Mouse (Mus musculus): ENCODE measurements around the gene Tmem59l.
"Not testable (repeated sequence)": the region's sequence is repeated elsewhere in the genome, so short reads cannot be mapped to it uniquely, and the experiment has no call there.

The Tmem59l gene

DNA sequence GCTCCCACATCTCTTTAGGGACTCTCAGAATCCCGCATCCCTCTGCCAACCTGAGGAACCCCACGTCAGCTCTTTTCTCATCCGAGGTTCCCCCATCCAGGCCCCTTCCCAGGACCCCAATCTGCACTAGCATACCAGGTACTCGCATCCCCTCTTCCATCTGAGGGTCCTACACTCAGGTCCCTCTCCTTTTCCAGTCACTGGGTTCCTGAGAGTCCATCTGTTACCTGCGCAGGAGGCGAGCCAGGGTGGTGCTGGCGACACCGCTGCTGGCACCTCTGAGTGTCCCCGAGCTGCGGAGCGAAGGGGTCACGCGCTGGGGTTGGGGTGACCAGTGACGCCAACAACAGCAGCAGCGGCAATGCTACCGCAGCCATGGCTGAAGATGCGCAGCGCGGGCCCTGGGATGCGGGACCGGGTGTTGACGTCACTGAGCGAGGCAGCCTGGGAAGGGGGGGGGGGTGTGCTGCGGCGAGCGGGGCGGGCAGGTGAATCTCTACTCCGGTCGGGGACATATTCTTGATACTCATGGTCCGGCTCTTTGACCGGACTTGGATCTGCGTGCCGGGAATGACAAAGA, at the start of gene Tmem59l:
TSS of gene Tmem59l (minus strand) at position 418 of the 580 bp plus-strand sequence.
- DNase-seq (ENCODE audit: low spot score in 2 of 2) = peak; percentile 73 to 78

DNA sequence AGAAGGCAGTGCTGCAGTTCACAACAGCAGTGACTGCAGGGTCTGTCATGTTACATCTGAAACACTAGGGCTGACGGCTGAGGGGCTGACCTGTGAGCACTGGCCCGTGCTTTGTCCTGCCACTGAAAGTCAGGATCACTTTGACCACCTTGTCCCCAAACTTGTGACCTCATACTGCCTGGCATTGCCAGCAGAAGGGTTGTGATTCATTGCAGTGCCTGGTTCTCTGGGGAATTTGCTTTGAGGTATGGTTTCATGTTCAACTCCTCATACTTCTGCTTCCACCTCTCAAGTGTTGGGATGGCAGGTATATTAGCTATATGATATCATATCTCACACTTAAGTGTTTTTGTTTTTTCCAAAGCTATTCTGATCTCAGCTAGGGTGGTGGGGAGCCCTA, 48.5 kb upstream of the Tmem59l start:
- DNase-seq (ENCODE audit: low spot score in 2 of 2) = no peak

DNA sequence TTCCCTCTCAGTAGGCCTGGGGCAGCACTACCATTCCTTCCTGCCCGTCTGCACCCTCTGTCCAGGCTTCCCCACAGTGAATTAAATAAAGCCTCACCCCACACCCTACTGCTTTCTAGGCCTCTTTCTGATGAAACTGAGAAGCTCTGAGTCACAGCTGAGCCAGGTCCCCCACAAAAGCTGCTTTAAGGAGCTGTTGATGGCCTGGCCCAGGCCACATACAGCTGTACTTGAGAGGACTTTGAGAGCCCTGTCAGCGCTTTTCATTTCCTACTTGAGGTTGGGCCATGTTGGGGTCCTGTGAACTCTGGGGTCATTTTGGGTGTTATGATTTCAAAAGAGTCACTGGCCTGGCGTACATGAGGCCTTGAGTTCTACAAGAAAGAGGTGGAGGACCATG, 48.1 kb upstream of the Tmem59l start:
- DNase-seq (ENCODE audit: low spot score in 2 of 2) = no peak

DNA sequence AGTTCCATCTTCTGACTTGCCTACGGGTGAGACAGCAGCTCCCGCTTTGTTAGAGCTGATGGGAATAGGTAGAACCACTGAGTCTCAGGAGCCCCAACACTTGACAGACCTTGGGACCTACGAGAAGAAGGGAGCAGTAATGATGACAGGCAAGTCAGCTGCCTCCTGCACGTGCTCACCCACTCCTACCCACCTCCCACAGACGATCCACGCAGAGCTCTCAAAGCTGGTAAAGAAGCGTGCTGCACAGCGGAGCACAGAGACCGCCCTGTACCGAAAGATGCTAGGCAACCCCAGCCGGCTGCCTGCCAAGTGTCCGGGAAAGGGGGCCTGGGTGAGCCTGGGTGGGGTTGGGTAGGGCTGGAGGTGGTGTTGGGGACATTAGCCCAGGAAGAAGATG, 47.1 kb upstream of the Tmem59l start:
- DNase-seq (ENCODE audit: low spot score in 2 of 2) = peak in 1 of 2 experiments; percentile 60

DNA sequence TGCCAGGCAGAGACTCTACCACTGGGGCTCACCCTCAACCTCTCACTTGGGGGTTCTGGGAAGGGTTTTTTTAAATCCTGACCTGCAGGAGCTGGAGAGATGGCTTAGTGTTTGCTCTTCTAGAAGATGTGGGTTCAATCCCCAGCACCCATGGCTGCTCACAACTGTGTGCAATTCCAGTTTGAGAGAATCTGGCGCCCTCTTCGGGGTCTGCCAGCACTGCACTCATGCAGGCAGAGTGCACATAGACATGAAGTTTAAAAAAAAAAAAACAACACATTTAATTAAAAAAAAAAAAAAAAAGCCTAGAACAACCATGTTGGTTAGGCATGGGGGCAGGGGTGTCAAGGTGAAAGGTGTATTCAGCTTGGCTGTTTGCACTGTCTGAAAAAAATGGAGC, 43.2 kb upstream of the Tmem59l start:
- DNase-seq (ENCODE audit: low spot score in 2 of 2) = no peak

DNA sequence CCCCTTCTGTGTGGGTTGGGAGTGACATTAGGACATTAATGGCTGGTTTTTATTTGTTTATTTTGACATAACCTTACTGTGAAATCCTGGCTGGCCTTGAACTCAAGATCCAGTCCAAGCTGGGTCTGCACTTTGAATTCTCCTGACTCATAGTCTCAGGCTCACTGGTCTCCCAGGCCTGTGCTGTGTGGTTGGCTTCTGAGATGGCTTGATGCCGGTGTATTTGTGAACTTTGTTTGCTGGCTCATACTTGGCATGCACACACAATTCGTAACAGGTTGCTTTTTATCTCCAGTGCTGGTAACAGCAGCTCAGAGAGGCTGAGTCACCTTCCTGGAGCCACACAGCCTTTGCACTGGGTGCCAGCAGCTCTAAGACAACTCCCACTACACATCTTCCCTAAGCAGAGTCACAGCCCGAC, 42.6 kb upstream of the Tmem59l start:
- DNase-seq (ENCODE audit: low spot score in 2 of 2) = no peak

DNA sequence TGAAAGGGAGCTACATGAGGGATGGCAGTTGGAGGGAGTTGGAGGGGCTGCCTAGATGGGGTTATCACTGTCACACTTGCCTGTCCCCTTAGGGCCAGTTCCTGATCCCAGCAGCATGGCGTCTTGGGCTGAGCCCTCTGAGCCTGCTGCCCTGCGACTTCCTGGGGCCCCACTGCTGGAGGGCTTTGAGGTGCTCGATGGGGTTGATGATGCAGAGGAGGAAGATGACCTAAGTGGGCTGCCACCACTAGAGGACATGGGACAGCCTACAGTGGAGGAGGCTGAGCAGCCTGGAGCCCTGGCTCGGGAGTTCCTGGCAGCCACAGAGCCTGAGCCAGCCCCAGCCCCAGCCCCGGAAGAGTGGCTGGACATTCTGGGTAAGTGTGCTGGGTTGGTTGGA, 42.1 kb upstream of the Tmem59l start:
- DNase-seq (ENCODE audit: low spot score in 2 of 2) = no peak

DNA sequence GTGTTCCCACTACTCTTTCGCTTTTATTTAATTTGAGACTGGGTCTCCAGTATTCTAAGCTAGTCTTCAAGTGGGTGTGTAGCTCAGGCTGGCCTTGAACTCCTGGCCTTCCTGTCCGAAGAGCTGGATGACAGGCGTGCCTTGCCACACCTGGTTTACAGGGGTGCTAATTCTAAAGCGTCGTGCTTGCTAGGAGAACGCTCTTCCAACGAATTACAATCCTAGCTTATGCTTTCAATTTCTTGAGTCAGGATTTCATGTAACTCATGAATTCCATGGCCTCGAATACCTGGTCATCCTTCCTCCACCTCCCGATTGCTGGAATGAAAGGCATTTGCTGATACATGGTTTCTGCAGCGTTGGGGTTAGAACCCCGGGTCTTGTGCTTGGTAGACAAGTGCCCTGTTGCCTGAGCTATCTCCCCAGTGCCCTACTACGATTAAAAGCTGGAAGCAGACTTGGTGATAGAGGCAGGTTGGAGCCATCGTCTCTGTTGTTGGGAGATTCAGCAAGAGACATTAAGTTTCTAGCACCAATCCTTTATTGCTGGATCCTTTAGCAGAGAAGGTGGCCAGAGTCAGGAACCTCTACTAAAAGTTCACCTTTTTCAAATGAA, 41.1 kb upstream of the Tmem59l start:
- DNase-seq (ENCODE audit: low spot score in 2 of 2) = no peak

DNA sequence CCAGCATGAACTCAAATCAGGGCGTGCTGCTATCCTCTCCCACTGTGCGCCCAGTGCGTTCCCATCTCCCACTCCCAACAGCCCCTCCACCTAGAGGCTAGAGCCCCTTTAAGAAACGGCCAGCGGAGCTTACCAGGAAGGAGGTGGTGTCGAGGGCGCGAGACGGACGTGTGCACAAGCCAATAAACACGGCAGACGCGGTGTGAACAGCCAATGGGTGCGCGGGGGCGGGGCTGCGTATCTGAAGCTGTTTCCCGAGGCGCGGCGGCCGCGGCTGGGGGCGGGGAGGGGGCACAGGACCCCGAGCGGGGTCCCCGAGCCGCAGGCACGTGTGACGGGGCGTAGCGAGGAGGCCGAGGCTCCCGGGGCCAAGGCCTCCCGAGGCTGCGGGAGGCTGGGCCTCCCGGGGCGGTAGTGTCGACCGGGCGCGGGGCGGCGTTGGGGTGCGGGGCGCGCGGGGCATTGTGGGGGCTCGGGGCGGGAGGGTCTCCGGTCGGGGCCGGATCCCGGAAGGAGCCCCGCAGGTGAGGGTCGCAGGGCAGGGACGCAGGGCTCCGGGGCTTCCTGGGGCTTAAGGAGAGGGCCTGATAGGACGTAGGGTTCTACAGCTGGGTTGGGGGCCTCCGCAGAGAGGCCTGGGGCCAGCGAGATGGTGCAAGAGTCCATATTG, 40.5 kb upstream of the Tmem59l start, which contains the start of the genes Fkbp8 and Kxd1:
TSS of gene Fkbp8 (plus strand) at position 213 of the 670 bp plus-strand sequence.
TSS of gene Kxd1 (minus strand) at position 445 of the 670 bp plus-strand sequence.
- DNase-seq (ENCODE audit: low spot score in 2 of 2) = peak; percentile 99

DNA sequence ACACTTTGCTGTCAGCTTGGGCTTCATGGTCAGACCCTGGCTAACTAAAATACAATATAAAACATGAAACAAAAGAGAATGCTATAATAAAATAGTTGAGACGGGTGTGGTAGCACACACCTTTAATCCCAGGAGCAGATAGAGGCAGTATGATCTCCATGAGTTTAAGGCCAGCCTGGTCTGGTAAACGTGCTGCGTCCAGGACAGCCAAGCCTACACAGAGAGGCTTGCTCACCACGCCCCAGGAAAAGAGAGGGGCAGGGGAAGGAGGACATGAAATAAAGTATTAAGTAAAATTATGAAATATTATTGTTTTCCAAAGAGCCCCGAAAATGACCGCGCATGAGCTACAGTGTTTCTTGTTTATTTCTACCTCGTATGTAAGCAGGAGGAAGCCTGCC, 40.0 kb upstream of the Tmem59l start:
- no peak for DNase-seq (ENCODE audit: low spot score in 2 of 2)

DNA sequence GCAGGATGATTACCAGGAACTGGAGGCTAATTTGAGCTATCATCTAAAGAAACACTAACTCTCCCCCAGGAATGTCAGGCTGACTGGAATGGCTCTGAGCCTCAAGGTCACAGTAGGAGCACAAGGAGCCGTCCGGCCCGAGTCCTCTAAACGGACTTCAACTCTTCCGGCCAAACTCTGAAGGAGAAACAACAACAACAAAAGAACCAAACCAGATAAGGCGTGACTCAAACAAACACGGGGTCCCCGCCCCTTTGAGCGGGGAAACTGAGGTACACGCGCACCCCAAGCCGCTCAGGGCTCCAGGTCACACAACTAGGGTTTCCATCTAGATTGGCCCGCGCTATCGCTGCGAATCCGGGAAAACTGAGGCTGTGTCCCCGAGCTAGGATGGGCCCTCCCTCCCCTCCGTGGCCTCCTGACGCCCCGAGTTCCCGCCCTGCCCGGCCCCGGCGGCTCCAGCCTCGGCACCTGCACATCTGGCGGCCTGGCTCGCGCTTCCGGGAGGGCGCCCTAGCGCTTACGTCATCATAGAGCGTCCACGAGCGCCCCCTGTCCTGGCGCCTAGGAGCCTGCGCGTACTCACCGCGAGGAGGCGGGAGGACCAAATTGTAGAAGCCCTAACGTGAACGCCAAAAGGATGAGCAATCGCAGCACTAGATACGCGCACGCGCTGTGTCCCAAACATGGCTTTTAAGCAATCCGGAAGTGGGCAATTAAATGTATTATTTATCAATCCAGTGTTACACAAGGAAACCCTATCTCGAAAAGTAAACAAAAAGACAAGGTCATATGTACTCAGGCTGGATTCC, 35.6 kb upstream of the Tmem59l start:
- peak; percentile 97 to 98 for DNase-seq (ENCODE audit: low spot score in 2 of 2)

DNA sequence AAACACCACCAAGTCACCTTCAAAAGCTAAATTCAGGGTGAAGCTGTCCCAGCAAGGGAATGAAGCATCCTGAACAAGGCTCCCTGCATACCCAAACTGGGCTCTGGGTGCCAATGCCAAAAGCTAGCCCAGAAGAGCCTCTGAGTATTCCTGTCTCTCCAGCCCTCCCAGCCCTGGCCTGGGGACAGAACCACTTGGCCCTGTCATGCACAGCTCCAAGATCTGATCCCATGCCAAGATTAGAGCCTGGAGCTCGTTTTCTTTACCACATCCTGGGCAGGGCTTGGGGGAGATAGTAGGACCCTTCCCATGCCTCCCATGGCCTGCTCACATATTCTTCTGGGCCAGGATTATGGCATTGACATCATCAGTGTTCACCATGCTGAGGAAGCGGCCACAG, 32.4 kb upstream of the Tmem59l start:
- no peak for DNase-seq (ENCODE audit: low spot score in 2 of 2)

DNA sequence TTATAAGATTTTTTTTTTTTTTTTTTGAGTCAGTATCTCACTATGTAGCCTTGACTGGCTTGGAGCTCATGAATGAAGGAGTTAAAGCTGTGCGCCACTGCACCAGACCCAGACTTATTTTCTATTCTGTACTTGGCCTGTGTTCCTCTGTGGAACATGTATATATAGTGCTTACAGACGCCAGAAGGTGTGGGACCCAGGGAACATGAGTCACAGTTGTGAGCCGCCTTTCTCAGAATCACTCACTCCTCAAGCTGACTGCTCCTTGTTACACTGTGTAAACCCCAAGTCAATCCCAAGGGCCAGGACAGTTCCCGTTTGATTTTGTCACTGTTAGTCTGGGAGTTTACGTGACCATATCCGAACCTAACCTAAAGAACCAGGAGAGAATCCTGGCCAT, 31.9 kb upstream of the Tmem59l start:
- DNase-seq (ENCODE audit: low spot score in 2 of 2) = no peak

DNA sequence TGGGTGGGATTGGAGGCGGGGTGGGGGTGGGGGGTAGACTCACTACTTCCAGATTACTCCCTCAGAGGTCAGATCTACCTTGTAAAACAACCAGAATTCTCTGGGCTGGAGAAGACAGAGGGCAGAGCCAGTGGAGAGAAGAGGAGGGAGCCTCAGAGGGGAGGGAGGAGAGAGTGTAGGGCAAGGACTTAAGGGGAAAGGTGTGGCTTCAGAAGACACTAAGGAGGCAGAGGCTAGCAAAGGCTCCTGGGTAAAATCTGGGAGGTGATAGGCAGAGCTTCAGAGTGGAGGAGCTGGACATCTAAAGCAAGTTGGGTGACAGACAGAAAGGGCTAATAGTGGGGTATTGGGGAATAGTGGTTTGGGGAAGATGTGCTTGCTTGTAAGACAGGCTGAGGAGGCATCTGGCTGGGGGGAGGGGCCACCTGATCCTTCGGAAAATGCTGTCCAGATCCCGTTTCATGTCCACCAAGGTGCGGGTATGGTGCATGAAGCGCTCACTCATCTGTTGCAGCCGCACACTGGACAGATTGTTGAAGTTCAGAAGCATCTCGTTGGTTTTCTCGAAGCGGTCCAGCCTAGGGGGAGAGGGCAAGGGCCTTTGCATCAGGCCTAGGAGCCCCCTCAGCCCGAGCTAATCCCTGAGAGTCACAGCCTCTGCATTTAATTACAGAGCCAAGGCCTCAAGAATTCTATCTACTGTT, 30.9 kb upstream of the Tmem59l start:
- no peak for DNase-seq (ENCODE audit: low spot score in 2 of 2)

DNA sequence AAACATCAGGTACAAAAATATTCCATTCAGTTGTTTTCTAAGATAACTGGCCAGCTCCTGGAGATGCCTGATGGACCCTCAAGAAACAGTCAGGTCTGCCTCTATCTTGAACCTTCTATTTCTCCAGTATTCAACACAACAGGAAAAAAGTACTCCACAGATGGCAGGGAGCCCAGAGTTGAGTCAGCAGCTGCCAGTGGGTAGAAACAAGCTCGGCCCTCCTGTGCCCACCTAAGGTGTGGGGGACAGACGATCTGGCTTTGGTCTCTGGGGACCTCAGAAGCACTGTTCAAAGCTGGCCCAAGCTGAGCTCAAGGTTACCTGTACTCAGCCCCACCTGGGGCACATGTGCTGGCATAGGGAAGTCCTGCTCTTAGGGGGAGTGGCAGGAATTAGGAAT, 26.3 kb upstream of the Tmem59l start:
- DNase-seq (ENCODE audit: low spot score in 2 of 2) = peak in 1 of 2 experiments; percentile 61

DNA sequence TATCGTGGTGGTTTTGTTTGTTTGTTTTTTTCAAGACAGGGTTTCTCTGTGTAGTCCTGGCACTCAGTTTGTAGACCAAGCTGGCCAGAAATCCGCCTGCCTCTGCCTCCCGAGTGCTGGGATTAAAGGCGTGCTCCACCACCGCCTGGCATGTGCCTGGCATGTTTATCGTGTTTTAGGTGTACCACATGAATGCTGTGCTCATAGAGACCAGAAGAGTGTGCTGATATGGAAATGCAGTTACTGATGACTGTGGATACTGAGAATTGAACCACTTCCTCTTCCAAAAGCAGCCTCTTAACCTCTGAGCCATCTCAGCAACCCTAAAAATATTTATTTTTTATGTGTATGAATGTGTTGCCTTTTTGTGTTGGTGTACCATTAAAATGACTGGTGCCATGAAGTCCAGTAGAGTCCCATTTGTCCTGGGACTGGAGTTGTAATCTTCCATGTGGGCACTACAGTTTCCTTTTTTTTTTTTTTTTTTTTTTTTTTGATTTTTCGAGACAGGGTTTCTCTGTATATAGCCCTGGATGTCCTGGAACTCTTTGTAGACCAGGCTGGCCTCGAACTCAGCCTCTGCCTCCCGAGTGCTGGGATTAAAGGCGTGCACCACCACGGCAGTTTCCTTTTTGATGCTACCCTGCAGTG, 25.2 kb upstream of the Tmem59l start:
- DNase-seq (ENCODE audit: low spot score in 2 of 2) = no peak

DNA sequence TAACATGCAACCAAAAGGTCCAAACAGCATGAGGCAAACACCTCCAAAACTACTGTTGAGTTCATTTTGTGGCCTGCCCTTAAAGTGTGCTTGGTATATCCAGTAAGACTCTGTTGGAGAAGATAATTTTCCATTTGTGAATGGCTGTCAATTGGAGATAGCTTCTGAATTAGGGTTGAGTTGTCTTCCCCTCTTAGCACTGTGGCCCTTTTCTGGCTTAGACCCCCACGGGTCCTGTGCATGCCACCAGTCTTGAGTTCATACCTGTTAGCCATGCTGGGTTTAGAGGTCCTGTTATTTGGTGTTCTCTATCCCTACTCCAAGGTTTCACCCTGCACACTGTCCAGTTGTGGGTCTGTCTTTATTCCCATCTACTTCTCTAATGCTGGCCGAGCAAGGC, 24.6 kb upstream of the Tmem59l start:
- DNase-seq (ENCODE audit: low spot score in 2 of 2) = no peak

DNA sequence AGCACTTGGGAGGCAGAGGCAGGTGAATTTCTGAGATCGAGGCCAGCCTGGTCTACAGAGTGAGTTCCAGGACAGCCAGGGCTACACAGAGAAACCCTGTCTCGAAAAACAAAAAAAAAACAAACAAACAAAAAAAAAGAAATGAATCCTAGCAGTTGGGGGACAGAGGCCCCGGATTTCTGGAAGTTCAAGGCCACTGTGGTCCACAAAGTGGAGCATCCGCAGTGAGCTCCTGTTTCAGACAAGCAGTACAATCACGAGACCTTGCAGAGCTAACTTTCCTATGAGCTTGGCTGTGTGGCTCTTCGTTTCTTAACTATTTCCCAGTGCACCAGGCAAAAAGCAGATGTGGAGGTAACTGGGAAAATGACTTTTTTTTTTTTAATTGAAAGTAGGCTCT, 24.0 kb upstream of the Tmem59l start:
- not testable (repeated sequence) for DNase-seq (ENCODE audit: low spot score in 2 of 2)

DNA sequence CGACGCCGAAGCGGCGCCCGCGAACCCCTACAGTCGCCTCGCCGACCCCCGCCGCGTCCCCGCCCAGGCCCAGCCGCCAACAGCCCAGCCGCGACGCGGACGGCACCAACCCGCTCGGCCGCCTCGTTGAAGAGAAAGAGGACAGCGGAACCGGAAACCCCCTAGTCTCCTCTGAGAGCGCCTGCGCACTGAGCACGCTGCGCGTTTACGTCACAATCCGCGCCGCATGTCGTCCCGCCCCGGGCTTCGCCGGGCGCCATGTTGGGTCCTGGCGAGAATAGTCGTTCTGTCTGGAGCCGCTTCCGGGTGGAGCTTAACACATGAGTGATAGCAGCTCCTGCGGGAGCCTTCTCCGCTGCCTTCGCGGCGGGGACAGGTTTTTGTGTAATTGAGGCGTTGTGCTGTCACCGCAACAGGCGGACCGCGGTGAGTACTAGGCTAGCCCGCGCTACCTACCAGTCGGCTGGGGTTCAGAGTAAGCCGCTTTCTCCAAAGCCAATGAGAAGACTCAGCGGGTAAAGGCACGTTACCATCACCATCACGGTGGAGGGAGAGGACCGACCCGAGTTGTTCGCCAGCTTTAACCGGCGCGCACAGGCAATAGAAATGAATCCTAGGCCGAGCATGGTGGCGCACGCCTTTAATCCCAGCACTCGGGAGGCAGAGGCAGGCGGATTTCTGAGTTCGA, 23.2 kb upstream of the Tmem59l start, which contains the start of gene Uba52:
TSS of gene Uba52 (minus strand) at position 574 of the 688 bp plus-strand sequence.
- DNase-seq (ENCODE audit: low spot score in 2 of 2) = peak; percentile 98 to 99

DNA sequence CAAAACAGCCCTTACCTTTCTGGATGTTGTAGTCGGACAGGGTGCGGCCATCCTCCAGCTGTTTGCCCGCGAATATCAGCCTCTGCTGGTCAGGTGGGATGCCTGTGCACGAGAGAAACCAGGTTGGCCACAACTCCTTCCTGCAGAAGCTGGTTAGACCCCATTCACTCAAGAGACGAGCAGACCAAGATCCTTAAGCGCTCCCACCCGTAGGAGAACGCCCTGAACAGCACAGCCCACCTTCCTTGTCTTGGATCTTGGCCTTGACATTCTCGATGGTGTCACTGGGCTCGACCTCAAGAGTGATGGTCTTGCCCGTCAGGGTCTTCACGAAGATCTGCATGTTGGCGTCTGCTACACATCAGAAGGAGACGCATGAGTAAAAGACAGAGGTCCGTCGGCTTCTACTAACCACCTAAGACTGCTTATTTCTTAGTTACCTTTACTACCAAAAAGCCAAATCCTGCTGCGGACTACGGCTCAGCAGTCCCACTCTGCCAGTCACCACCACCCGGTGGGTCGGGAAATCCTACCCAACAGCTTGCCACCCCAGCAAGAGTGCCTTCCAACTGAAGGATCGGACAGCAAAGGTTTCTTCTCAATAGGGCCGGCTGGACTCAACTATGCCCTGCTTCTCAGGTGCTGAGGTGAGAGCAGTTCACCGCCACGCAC, 22.3 kb upstream of the Tmem59l start:
- peak in 1 of 2 experiments; percentile 33 for DNase-seq (ENCODE audit: low spot score in 2 of 2)

Data from right cerebral cortex, postnatal 10 days (tissue).